Mouse (Mus musculus): ENCODE results near the gene Dbndd2. TPM values are rescaled to one million over a fixed set of nuclear protein-coding genes. Genes with fewer than 3 reads are reported as not detected.

The Dbndd2 gene
- polyA plus RNA-seq, 1 experiment from 2014 or later: 8.8 TPM

DNA sequence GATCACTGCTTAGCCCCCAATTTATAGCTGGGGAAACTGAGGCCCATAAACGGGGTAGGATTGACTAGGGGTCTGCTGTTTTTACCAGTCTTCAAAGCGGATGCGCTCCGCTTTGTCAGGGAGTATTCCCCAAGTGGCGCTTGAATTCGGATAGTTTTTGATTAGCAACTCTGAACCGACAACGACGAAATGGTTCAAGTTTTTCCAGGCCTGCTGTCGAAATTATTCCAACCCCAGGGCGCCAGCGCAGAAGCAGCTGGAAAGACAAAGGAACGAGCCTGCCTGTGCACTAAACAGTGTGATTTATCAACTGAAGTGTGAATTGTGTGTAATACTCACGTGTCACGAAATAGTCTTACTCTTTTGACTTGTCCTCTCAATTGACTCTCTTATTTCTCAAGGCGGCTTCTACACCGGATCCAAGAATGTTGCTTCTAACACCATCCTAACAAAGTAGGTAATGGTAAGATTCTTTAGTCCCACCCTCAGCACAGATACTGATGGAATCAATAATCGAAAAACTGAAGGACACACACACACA is 42.4 kb upstream of the Dbndd2 start, which contains the start of gene Sdc4:
Gene Sdc4 (minus strand): TSS at position 428 of the 541 bp plus-strand sequence.
- no peaks in the 10 kb centered on the region for H3K36me3 ChIP-seq
- peaks cover 31% of the 10 kb centered on the region for H3K27me3 ChIP-seq
- no peak within 1 kb of the TSS for H3K27ac ChIP-seq
- H3K4me3 ChIP-seq (replicated peaks): peak within 1 kb of the TSS; percentile 48
- H3K4me2 ChIP-seq (replicated peaks): peak within 1 kb of the TSS; percentile 81
- peak within 1 kb of the TSS; percentile 63 for H3K9ac ChIP-seq (replicated peaks)
- peaks cover 25% of the 10 kb centered on the region for H3K4me1 ChIP-seq (replicated peaks)
- no peaks in the 10 kb centered on the region for H3K9me3 ChIP-seq
- peak; percentile 22; the same call in 1 of the 2 replicates for ATAC-seq
- 7% methylated on average over 18 of the region's 18 CpGs for WGBS

- H3K36me3 ChIP-seq: no peaks in the 10 kb centered on the region
- peaks cover 31% of the 10 kb centered on the region for H3K27me3 ChIP-seq
- H3K9me3 ChIP-seq: no peaks in the 10 kb centered on the region
- H3K4me3 ChIP-seq (replicated peaks): no peak overlapping the region
- WGBS: 84% methylated on average over 2 of the region's 2 CpGs
- ATAC-seq: no peak
- H3K9ac ChIP-seq (replicated peaks): no peak overlapping the region
- peaks cover 25% of the 10 kb centered on the region for H3K4me1 ChIP-seq (replicated peaks)
- H3K4me2 ChIP-seq (replicated peaks): no peak overlapping the region
- no peak overlapping the region for H3K27ac ChIP-seq
Observed at GRCm38 (mm10) chr2:164444701-164445100, 41.2 kb upstream of the Dbndd2 start.

GRCm38 (mm10) chr2:164445399-164446085 is 40.4 kb upstream of the Dbndd2 start:
- 79% methylated on average over 3 of the region's 3 CpGs for WGBS
- H3K4me1 ChIP-seq (replicated peaks): peaks cover 25% of the 10 kb centered on the region
- H3K9me3 ChIP-seq: no peaks in the 10 kb centered on the region
- H3K4me2 ChIP-seq (replicated peaks): no peak overlapping the region
- H3K9ac ChIP-seq (replicated peaks): no peak overlapping the region
- no peak overlapping the region for H3K4me3 ChIP-seq (replicated peaks)
- peaks cover 27% of the 10 kb centered on the region for H3K27me3 ChIP-seq
- no peak for ATAC-seq
- H3K36me3 ChIP-seq: no peaks in the 10 kb centered on the region
- H3K27ac ChIP-seq: no peak overlapping the region

- peaks cover 24% of the 10 kb centered on the region for H3K4me1 ChIP-seq (replicated peaks)
- ATAC-seq: no peak
- WGBS: 86% methylated on average over 3 of the region's 3 CpGs
- H3K9ac ChIP-seq (replicated peaks): no peak overlapping the region
- H3K27me3 ChIP-seq: peaks cover 24% of the 10 kb centered on the region
- H3K36me3 ChIP-seq: no peaks in the 10 kb centered on the region
- no peak overlapping the region for H3K4me3 ChIP-seq (replicated peaks)
- no peak overlapping the region for H3K4me2 ChIP-seq (replicated peaks)
- H3K9me3 ChIP-seq: no peaks in the 10 kb centered on the region
- H3K27ac ChIP-seq: no peak overlapping the region
Observed at GRCm38 (mm10) chr2:164446086-164446469, 39.8 kb upstream of the Dbndd2 start.

DNA sequence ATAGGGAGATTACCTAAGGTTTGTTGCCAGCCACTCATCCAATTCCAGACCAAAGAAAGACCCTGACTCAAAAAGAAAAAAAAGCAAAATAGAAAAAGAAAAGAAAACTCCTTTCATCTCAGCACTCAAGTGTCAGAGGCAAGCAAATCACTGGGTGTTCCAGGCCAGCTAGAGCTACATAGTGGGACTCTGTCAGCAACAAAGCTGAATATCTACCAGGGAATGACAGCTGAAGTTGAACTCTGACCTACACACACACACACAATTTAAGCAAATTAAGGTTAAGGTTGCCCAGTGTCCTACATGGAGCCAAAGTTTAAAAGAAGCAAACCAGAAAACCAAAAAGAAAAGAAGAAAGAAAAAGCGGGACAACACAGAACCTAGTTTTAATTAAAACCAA is 37.8 kb upstream of the Dbndd2 start:
- H3K9ac ChIP-seq (replicated peaks): no peak overlapping the region
- H3K27me3 ChIP-seq: 0 out of 2 replicates have a peak, but pooled peaks cover 8% of the 10 kb centered on the region
- H3K4me2 ChIP-seq (replicated peaks): no peak overlapping the region
- no peak for ATAC-seq
- WGBS: 80% methylated on average over 1 of the region's 1 CpGs
- peaks cover 6% of the 10 kb centered on the region; the same call in 1 of the 2 replicates for H3K4me1 ChIP-seq (replicated peaks)
- no peak overlapping the region for H3K27ac ChIP-seq
- H3K36me3 ChIP-seq: no peaks in the 10 kb centered on the region
- H3K4me3 ChIP-seq (replicated peaks): no peak overlapping the region
- H3K9me3 ChIP-seq: no peaks in the 10 kb centered on the region

- no peak overlapping the region for H3K4me2 ChIP-seq (replicated peaks)
- no peaks in the 10 kb centered on the region for H3K9me3 ChIP-seq
- no peaks in the 10 kb centered on the region for H3K4me1 ChIP-seq (replicated peaks)
- H3K4me3 ChIP-seq (replicated peaks): no peak overlapping the region
- H3K27ac ChIP-seq: no peak overlapping the region
- 79% methylated on average over 5 of the region's 5 CpGs for WGBS
- no peak for ATAC-seq
- H3K27me3 ChIP-seq: 0 out of 2 replicates have a peak, but pooled peaks cover 6% of the 10 kb centered on the region
- H3K9ac ChIP-seq (replicated peaks): no peak overlapping the region
- no peaks in the 10 kb centered on the region for H3K36me3 ChIP-seq
Observed at GRCm38 (mm10) chr2:164448921-164449320, 37.0 kb upstream of the Dbndd2 start.

DNA sequence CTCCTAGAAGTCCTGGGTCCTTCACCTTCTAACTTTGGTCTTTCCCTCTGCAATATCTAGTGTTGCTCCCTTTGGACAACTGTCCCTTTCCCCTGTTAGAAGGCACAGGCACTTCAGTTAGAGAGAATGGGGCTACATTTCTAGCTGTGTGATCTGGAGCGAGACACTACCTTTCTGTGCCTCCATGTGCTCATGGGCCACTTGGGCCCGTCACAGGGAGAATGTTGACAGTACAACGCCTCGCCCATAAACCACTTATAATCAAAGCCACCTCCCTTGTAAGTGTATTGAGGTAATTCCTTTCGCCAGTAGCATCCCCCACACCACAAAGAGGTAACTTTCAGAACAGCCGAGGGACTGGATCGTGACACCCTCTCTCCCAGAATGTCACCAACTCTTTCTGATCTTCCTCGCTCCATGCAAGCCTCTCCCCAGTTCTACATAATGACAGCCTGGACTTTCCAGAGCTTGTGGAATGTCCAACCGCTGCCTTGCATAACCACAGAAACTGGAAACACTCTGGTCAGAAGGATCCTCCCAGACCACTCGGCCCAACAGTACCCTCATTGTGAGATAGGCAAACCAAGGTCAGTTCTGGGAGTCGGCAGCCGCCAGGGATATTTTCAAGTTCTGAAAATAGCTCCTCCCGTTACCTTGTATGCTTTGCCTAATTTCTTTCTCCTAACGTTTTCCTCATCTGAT is 36.4 kb upstream of the Dbndd2 start:
- Histone ChIP-seq H3K27ac (no peak overlapping the region), H3K9me3 (no peaks in the 10 kb centered on the region), H3K36me3 (no peaks in the 10 kb centered on the region), H3K9ac (replicated peaks) (no peak overlapping the region), H3K4me1 (replicated peaks) (no peaks in the 10 kb centered on the region), H3K4me2 (replicated peaks) (no peak overlapping the region), H3K27me3 (0 out of 2 replicates have a peak, but pooled peaks cover 1% of the 10 kb centered on the region), H3K4me3 (replicated peaks) (no peak overlapping the region)
- 92% methylated on average over 14 of the region's 14 CpGs for WGBS
- ATAC-seq: no peak

DNA sequence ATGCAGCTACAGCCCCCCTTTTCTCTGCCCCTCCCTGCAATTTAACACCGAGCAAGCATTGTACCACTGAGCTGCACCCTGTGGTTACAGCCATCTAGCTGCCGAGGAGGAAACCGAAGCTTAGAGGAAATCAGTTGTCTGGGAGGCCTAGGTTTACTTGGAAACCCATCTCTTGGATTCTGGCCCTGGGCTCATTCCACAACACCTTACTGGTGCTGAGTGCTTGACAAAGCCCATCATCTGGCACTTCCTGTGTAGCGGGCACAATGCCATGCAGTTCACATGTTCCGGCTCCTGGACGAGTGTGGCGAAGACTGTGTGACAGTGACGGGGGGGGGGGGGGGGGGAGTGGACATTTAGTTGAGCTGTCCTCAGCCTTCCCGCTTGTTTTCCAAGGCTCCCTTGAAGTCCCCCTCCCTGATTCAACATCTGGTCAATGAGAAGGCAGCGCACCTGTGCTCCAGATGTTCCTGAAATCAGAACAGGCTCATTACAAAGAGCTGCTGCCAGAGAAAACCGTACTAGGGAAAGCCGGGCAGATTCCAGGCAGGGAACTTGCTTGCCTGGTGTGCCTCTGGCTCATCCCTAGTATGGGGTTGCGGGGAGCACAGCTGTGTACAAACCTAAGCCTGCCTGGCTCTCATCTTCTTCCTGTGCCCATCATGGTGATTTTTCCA is 33.8 kb upstream of the Dbndd2 start:
- Histone ChIP-seq H3K4me1 (replicated peaks) (peaks cover 9% of the 10 kb centered on the region), H3K9me3 (no peaks in the 10 kb centered on the region), H3K27me3 (no peaks in the 10 kb centered on the region), H3K9ac (replicated peaks) (no peak overlapping the region), H3K4me3 (replicated peaks) (no peak overlapping the region), H3K4me2 (replicated peaks) (no peak overlapping the region), H3K27ac (no peak overlapping the region), H3K36me3 (no peaks in the 10 kb centered on the region)
- WGBS: 51% methylated on average over 12 of the region's 13 CpGs
- ATAC-seq: no peak

GRCm38 (mm10) chr2:164453047-164453757 is 32.7 kb upstream of the Dbndd2 start:
- Histone ChIP-seq H3K4me2 (replicated peaks) (no peak overlapping the region), H3K9ac (replicated peaks) (no peak overlapping the region), H3K9me3 (no peaks in the 10 kb centered on the region), H3K27ac (no peak overlapping the region), H3K36me3 (no peaks in the 10 kb centered on the region), H3K4me3 (replicated peaks) (no peak overlapping the region), H3K4me1 (replicated peaks) (peaks cover 10% of the 10 kb centered on the region), H3K27me3 (no peaks in the 10 kb centered on the region)
- WGBS: 88% methylated on average over 14 of the region's 14 CpGs
- ATAC-seq: no peak

- H3K9ac ChIP-seq (replicated peaks): no peak overlapping the region
- WGBS: 78% methylated on average over 7 of the region's 7 CpGs
- no peak overlapping the region for H3K4me2 ChIP-seq (replicated peaks)
- H3K36me3 ChIP-seq: no peaks in the 10 kb centered on the region
- no peak overlapping the region for H3K4me3 ChIP-seq (replicated peaks)
- no peaks in the 10 kb centered on the region for H3K9me3 ChIP-seq
- no peak overlapping the region for H3K27ac ChIP-seq
- H3K4me1 ChIP-seq (replicated peaks): peaks cover 10% of the 10 kb centered on the region
- ATAC-seq: no peak
- H3K27me3 ChIP-seq: no peaks in the 10 kb centered on the region
Observed at GRCm38 (mm10) chr2:164453887-164454500, 31.9 kb upstream of the Dbndd2 start.

DNA sequence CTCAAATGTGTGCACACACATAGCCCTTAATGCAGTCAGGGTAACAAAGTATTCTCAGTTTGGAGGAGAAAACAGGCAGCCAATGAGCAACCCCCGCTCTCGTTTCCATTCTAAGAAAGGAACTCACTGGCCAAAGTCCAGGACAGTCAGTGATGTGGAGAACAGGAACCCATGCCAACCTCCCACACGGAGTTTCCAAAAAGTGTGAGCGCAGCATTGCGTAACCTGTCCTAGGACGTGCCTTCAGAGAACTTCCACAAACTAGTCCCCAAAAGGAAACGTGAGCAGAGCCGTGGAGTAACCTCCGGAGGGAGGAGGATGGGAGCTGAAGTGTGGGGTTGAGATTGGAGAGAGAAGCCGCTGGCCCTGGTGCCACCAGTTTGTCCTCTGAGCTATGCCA is 31.1 kb upstream of the Dbndd2 start:
- 87% methylated on average over 10 of the region's 10 CpGs for WGBS
- H3K4me1 ChIP-seq (replicated peaks): peaks cover 10% of the 10 kb centered on the region
- H3K9ac ChIP-seq (replicated peaks): no peak overlapping the region
- no peak overlapping the region for H3K4me3 ChIP-seq (replicated peaks)
- no peak overlapping the region for H3K4me2 ChIP-seq (replicated peaks)
- H3K27me3 ChIP-seq: no peaks in the 10 kb centered on the region
- ATAC-seq: no peak
- H3K9me3 ChIP-seq: no peaks in the 10 kb centered on the region
- H3K36me3 ChIP-seq: no peaks in the 10 kb centered on the region
- H3K27ac ChIP-seq: no peak overlapping the region

All from midbrain, embryonic 13.5 days (tissue).